Mouse (Mus musculus): Measurements from ENCODE around the gene 4933407L21Rik. TPM values are rescaled to one million over a fixed set of nuclear protein-coding genes. Genes with fewer than 3 reads are reported as not detected.
A peak's percentile ranks its signal among the peaks of the same experiment; 100 is the strongest.

Gene 4933407L21Rik
- polyA plus RNA-seq, 1 experiment: not detected

DNA sequence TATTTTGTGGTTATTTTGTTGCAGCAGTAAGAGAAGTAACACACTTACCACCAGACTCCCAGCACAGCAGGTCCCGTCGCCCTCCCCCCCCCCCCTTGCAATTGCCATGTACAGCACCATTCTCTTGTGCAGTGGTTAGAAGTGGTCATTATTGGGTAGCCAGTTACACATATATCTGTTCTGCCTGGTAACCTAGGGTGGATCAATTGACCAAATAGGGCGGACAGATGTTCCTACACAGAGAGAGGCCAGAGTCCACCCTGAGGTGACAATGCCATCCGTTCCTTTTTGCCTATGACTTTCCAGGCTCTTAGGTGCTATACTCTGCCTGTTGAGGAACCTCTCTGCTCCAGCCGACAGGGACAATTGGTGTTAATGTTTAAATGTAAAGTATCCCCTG is 3.1 kb upstream of the 4933407L21Rik start:
- TF ChIP-seq CTCF (IDR thresholded peaks at IDR 0.05; ENCODE audit: insufficient read depth, low read depth, low read length): no peak
- no peak for TF ChIP-seq POLR2A (IDR thresholded peaks at IDR 0.05; ENCODE audit: insufficient read depth, low read depth, low read length)
- Histone ChIP-seq H3K27ac (ENCODE audit: insufficient read depth, low read depth, low read length) (no peak overlapping the region), H3K4me1 (ENCODE audit: control insufficient read depth, insufficient read depth, low read length) (peaks cover 31% of the 10 kb centered on the region), H3K4me3 (ENCODE audit: insufficient read depth, low read depth, low read length) (no peak overlapping the region)
- WGBS: 95% methylated on average over 5 of the region's 5 CpGs

DNA sequence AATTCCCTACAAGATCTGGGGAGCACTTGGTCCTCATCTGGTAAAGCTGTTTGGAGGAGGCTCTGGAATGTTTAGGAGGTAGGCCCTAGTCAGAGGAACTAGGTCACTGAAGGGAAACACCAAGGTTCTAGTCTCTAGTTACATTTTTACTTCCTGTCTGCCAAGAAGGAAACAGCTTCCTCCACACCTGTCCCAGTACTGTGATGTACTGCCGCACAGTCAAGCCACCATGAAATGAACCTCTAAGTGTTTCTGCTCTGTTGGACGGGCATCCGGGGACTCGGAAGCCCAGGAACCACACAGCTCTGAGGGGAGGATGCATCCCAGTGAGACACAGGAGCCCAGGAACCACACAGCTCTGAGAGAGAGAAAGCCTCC is 394 bp downstream of the 4933407L21Rik start:
- WGBS: 17% methylated on average over 4 of the region's 4 CpGs
- Histone ChIP-seq H3K4me3 (ENCODE audit: insufficient read depth, low read depth, low read length) (peak overlapping the region; percentile 4; the same call in 1 of the 2 replicates), H3K27ac (ENCODE audit: insufficient read depth, low read depth, low read length) (peak overlapping the region; percentile 75), H3K4me1 (ENCODE audit: control insufficient read depth, insufficient read depth, low read length) (peaks cover 35% of the 10 kb centered on the region)
- TF ChIP-seq POLR2A (IDR thresholded peaks at IDR 0.05; ENCODE audit: insufficient read depth, low read depth, low read length): no peak
- no peak for TF ChIP-seq CTCF (IDR thresholded peaks at IDR 0.05; ENCODE audit: insufficient read depth, low read depth, low read length)

- no peak for TF ChIP-seq POLR2A (IDR thresholded peaks at IDR 0.05; ENCODE audit: insufficient read depth, low read depth, low read length)
- TF ChIP-seq CTCF (IDR thresholded peaks at IDR 0.05; ENCODE audit: insufficient read depth, low read depth, low read length): no peak
- H3K4me3 ChIP-seq (ENCODE audit: insufficient read depth, low read depth, low read length): 0 out of 2 replicates have a peak overlapping the region, but pooled peaks have one; percentile 4
- peak overlapping the region; percentile 75 for H3K27ac ChIP-seq (ENCODE audit: insufficient read depth, low read depth, low read length)
- peaks cover 41% of the 10 kb centered on the region for H3K4me1 ChIP-seq (ENCODE audit: control insufficient read depth, insufficient read depth, low read length)
- WGBS: 83% methylated on average over 6 of the region's 6 CpGs
These were observed 1.1 kb downstream of the 4933407L21Rik start for GRCm38 (mm10) chr1:85929406-85929805.

GRCm38 (mm10) chr1:85931170-85931569 is 2.9 kb downstream of the 4933407L21Rik start:
- TF ChIP-seq CTCF (IDR thresholded peaks at IDR 0.05; ENCODE audit: insufficient read depth, low read depth, low read length) (no peak), POLR2A (IDR thresholded peaks at IDR 0.05; ENCODE audit: insufficient read depth, low read depth, low read length) (no peak)
- Histone ChIP-seq H3K4me3 (ENCODE audit: insufficient read depth, low read depth, low read length) (no peak overlapping the region), H3K27ac (ENCODE audit: insufficient read depth, low read depth, low read length) (peak overlapping the region; percentile 65), H3K4me1 (ENCODE audit: control insufficient read depth, insufficient read depth, low read length) (peaks cover 51% of the 10 kb centered on the region)
- 47% methylated on average over 5 of the region's 5 CpGs for whole genome bisulfite sequencing

GRCm38 (mm10) chr1:85933226-85933625 is 4.9 kb downstream of the 4933407L21Rik start:
- peak overlapping the region; percentile 86 for H3K27ac ChIP-seq (ENCODE audit: insufficient read depth, low read depth, low read length)
- TF ChIP-seq POLR2A (IDR thresholded peaks at IDR 0.05; ENCODE audit: insufficient read depth, low read depth, low read length): no peak
- no peak for TF ChIP-seq CTCF (IDR thresholded peaks at IDR 0.05; ENCODE audit: insufficient read depth, low read depth, low read length)

GRCm38 (mm10) chr1:85933631-85934465 is 5.6 kb downstream of the 4933407L21Rik start:
- no peak for TF ChIP-seq CTCF (IDR thresholded peaks at IDR 0.05; ENCODE audit: insufficient read depth, low read depth, low read length)
- TF ChIP-seq POLR2A (IDR thresholded peaks at IDR 0.05; ENCODE audit: insufficient read depth, low read depth, low read length): no peak
- 13% methylated on average over 11 of the region's 11 CpGs for WGBS
- peak overlapping the region; percentile 86 for H3K27ac ChIP-seq (ENCODE audit: insufficient read depth, low read depth, low read length)
- H3K4me1 ChIP-seq (ENCODE audit: control insufficient read depth, insufficient read depth, low read length): peaks cover 59% of the 10 kb centered on the region
- no peak overlapping the region for H3K4me3 ChIP-seq (ENCODE audit: insufficient read depth, low read depth, low read length)

More at GRCm38 (mm10) chr1:85933226-85933625, 4.9 kb downstream of the 4933407L21Rik start:
- Histone ChIP-seq H3K4me1 (ENCODE audit: control insufficient read depth, insufficient read depth, low read length) (peaks cover 61% of the 10 kb centered on the region), H3K4me3 (ENCODE audit: insufficient read depth, low read depth, low read length) (no peak overlapping the region)
- 12% methylated on average over 7 of the region's 7 CpGs for WGBS

- H3K4me1 ChIP-seq (ENCODE audit: control insufficient read depth, insufficient read depth, low read length): peaks cover 57% of the 10 kb centered on the region
- WGBS: 40% methylated on average over 7 of the region's 7 CpGs
- no peak overlapping the region for H3K4me3 ChIP-seq (ENCODE audit: insufficient read depth, low read depth, low read length)
- TF ChIP-seq POLR2A (IDR thresholded peaks at IDR 0.05; ENCODE audit: insufficient read depth, low read depth, low read length) (no peak), CTCF (IDR thresholded peaks at IDR 0.05; ENCODE audit: insufficient read depth, low read depth, low read length) (no peak)
- H3K27ac ChIP-seq (ENCODE audit: insufficient read depth, low read depth, low read length): peak overlapping the region; percentile 65
These were observed 6.3 kb downstream of the 4933407L21Rik start for GRCm38 (mm10) chr1:85934560-85934959.

DNA sequence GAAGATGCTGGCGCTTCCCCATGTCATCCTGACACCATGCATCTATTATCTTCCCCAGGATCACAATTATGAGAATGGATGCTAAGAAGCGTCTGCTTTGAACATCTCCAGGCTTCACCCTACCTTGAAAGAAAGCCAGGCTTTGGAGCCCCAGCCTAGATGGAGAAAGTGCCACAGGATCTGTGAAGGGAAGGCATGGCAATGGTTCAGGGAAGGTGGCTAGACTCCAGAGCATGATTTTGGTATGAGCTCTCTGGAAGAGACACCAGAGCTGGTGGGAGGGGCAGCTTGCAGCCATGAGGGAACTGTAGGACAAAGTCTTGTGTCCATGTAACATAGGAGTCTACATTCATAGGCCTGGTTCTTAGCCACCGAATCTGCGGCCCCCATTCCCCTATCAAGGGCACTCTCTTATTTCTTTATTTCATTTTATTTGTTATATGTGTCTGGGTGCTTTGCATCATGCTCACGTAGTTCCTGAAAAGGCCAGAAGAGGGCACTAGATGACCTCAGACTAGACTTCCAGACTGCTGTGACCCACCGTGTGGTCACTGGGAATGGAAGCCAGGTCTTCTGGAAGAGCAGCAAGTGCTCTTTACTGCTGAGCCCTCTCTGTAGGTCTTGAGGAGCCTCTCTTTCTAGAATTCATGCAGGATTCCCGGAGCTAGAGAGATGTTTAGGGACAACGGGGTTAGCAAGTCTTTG is 7.0 kb downstream of the 4933407L21Rik start:
- WGBS: 59% methylated on average over 8 of the region's 8 CpGs

GRCm38 (mm10) chr1:85936265-85936664 is 8.0 kb downstream of the 4933407L21Rik start:
- no peak for TF ChIP-seq POLR2A (IDR thresholded peaks at IDR 0.05; ENCODE audit: insufficient read depth, low read depth, low read length)
- TF ChIP-seq CTCF (IDR thresholded peaks at IDR 0.05; ENCODE audit: insufficient read depth, low read depth, low read length): no peak
- no peak overlapping the region for H3K27ac ChIP-seq (ENCODE audit: insufficient read depth, low read depth, low read length)
- peaks cover 54% of the 10 kb centered on the region for H3K4me1 ChIP-seq (ENCODE audit: control insufficient read depth, insufficient read depth, low read length)
- WGBS: 73% methylated on average over 6 of the region's 6 CpGs
- H3K4me3 ChIP-seq (ENCODE audit: insufficient read depth, low read depth, low read length): no peak overlapping the region

More for the DNA sequence above, 7.0 kb downstream of the 4933407L21Rik start:
- 0 out of 2 replicates have a peak overlapping the region, but pooled peaks have one; percentile 22 for H3K27ac ChIP-seq (ENCODE audit: insufficient read depth, low read depth, low read length)
- TF ChIP-seq CTCF (IDR thresholded peaks at IDR 0.05; ENCODE audit: insufficient read depth, low read depth, low read length): 0 out of 2 replicates have a peak, but pooled peaks have one; percentile 32
- no peak for TF ChIP-seq POLR2A (IDR thresholded peaks at IDR 0.05; ENCODE audit: insufficient read depth, low read depth, low read length)
- H3K4me1 ChIP-seq (ENCODE audit: control insufficient read depth, insufficient read depth, low read length): peaks cover 60% of the 10 kb centered on the region
- no peak overlapping the region for H3K4me3 ChIP-seq (ENCODE audit: insufficient read depth, low read depth, low read length)

Measured in olfactory bulb, adult 2 months (tissue).